Mouse (Mus musculus) G1E (cell line): ENCODE data around the gene Smdt1.

Experiments used
- CTCF ChIP-seq: IDR thresholded peaks from 2 replicates; pipeline ENCODE4 v1.5.1; 2012; ENCODE audit warnings: low read depth, low read length, inconsistent platforms, mixed read lengths
- GATA1 ChIP-seq: IDR thresholded peaks from 2 replicates; pipeline ENCODE4 v1.6.1; 2012; ENCODE audit warnings: borderline replicate concordance, low read length, inconsistent platforms, mixed read lengths
- GATA2 ChIP-seq: IDR thresholded peaks from 2 replicates; pipeline ENCODE4 v1.6.1; 2012; ENCODE audit warnings: low read depth, low read length, inconsistent platforms, borderline replicate concordance
- POLR2AphosphoS5 ChIP-seq: IDR thresholded peaks from 2 replicates; pipeline ENCODE4 v1.6.1; 2012; ENCODE audit warnings: low read depth, low read length, inconsistent platforms; ENCODE audit not compliant: insufficient replicate concordance
- TAL1 ChIP-seq: conservative IDR thresholded peaks from 2 replicates; pipeline ENCODE4 v1.6.1; 2012; ENCODE audit warnings: low read depth, low read length, inconsistent platforms, mixed read lengths

DNA sequence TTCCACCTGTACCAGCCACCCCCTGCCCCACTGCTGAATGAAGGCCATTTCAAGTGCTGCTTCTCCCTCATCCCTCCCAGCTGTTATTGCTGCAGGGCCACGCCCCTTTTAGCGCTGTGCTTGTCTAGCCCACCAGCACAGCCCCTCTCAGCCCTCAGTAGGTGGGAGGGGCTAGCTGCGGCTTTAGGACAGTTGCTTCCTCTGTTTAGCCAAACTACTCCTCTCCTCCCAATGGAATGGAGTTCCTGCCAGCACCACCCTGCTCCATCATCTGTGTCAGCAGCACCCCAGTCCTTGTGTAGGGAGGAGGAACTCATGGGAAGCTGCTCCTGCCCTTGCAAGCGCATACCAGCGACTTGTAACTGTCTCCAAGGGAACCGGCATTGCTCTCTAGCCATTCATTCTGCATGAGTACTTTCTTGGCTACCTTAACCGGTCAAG lies 45.5 kb upstream of the Smdt1 start:
- TF ChIP-seq CTCF: no peak
- no peak for TF ChIP-seq TAL1
- no peak for TF ChIP-seq POLR2AphosphoS5
- TF ChIP-seq GATA1: no peak
- TF ChIP-seq GATA2: no peak
